Mouse (Mus musculus) liver, postnatal 0 days (tissue): ENCODE data around the gene Kif14. TPM values are rescaled to one million over a fixed set of nuclear protein-coding genes. Genes with fewer than 3 reads are reported as not detected.
"Not testable (repeated sequence)": the region's sequence is repeated elsewhere in the genome, so short reads cannot be mapped to it uniquely, and the experiment has no call there.

ENCODE experiments used
- ATAC-seq: fragments of 200-750 bp; cut with Nextera tagmentation; 2 replicates; pipeline ENCODE4 v1.8.0; 2017; ENCODE audit warnings: mild to moderate bottlenecking, moderate library complexity
- DNase-seq: peaks from one replicate; pipeline ENCODE4 v3.0.0-alpha.2; 2016
- H3K27ac ChIP-seq: fragments of 300-500 bp; sonication (generic); 2 replicates; pipeline ENCODE4 v1.5.1; 2014; ENCODE audit warnings: antibody characterized with exemption, moderate library complexity, mild to moderate bottlenecking, low read depth
- H3K27me3 ChIP-seq: fragments of 300-500 bp; sonication (generic); 2 replicates; pipeline ENCODE4 v1.6.1; 2014; ENCODE audit warnings: low read length, control low read depth, mixed read lengths; ENCODE audit not compliant: insufficient read depth
- H3K36me3 ChIP-seq: fragments of 300-500 bp; sonication (generic); replicated peaks from 2 replicates; pipeline ENCODE4 v1.6.1; 2014; ENCODE audit warnings: mild to moderate bottlenecking, control low read depth, low read length, moderate library complexity, mixed read lengths; ENCODE audit not compliant: insufficient read depth
- H3K4me1 ChIP-seq: fragments of 300-500 bp; sonication (generic); 2 replicates; pipeline ENCODE4 v1.6.1; 2014; ENCODE audit warnings: antibody characterized with exemption, mild to moderate bottlenecking, control low read depth; ENCODE audit not compliant: insufficient read depth
- H3K4me2 ChIP-seq: fragments of 300-500 bp; sonication (generic); 2 replicates; pipeline ENCODE4 v1.6.1; 2014; ENCODE audit warnings: low read depth, mild to moderate bottlenecking, low read length, moderate library complexity, mixed read lengths
- H3K4me3 ChIP-seq: fragments of 300-500 bp; sonication (generic); 2 replicates; pipeline ENCODE4 v1.5.1; 2014; ENCODE audit warnings: low read depth, low read length
- H3K9ac ChIP-seq: fragments of 300-500 bp; sonication (generic); replicated peaks from 2 replicates; pipeline ENCODE4 v1.6.1; 2014; ENCODE audit warnings: mild to moderate bottlenecking, moderate library complexity
- H3K9me3 ChIP-seq: fragments of 300-500 bp; sonication (generic); 2 replicates; pipeline ENCODE4 v1.6.1; 2016; ENCODE audit warnings: mild to moderate bottlenecking, control low read depth, low read length, mixed read lengths
- CTCF ChIP-seq: sonication (generic); IDR thresholded peaks from 2 replicates; pipeline ENCODE4 v1.5.1; 2016; ENCODE audit warnings: antibody characterized with exemption, low read depth
- EP300 ChIP-seq: IDR thresholded peaks from 2 replicates; pipeline ENCODE4 v1.6.1; 2016; ENCODE audit warnings: antibody characterized with exemption, low read depth, mild to moderate bottlenecking
- WGBS: fragments of 180-500 bp; shearing (Covaris S2); extraction: QIAGEN DNeasy Blood & Tissue Kit; methylation state at CpG from one replicate; pipeline ENCODE4 v1.1.7; 2014; ENCODE audit not compliant: insufficient replicate concordance; 5-methylcytosine and 5-hydroxymethylcytosine counted together
- polyA plus RNA-seq: library from polyadenylated mRNA; unstranded; fragments of >200 nt; fragmentation: Nextera tagmentation; extraction: Ambion mirVana; gene quantifications from 2 replicates; pipeline ENCODE4 v1.2.1, GENCODE M21; 2015

Gene Kif14
- polyA plus RNA-seq, 1 experiment from 2014 or later = 2.3 TPM

DNA sequence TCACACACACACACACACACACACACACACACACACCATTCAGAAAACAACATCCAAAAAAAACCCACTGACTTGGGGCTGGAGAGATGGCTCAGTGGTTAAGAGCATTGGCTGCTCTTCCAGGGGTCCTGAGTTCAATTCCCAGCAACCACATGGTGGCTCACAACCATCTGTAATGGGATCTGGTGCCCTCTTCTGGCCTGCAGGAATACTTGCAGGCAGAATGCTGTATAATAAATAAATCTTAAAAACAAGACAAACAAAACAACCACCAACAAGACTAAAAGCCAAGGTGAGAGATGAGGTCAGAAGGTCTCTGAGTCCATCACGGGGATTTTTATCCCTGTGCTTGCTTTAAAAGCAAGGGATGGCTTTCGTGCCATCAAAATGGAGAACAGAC lies 90.5 kb downstream of the Kif14 start:
- H3K27ac ChIP-seq, H3K27me3 ChIP-seq, H3K4me2 ChIP-seq, ATAC-seq, H3K36me3 ChIP-seq, H3K4me1 ChIP-seq, H3K9ac ChIP-seq, DNase-seq, H3K4me3 ChIP-seq, H3K9me3 ChIP-seq: not testable (repeated sequence)
- TF ChIP-seq CTCF = peak; percentile 21; the same call in 1 of the 2 replicates
- WGBS = 74% methylated on average over 2 of the region's 2 CpGs

GRCm38 (mm10) chr1:136557436-136557835 lies 91.3 kb downstream of the Kif14 start:
- ATAC-seq = no peak
- TF ChIP-seq CTCF (no peak), EP300 (no peak)
- Histone ChIP-seq H3K4me1 (no peaks in the 10 kb centered on the region; the same call in 1 of the 2 replicates), H3K9ac (no peak overlapping the region), H3K27ac (no peak overlapping the region), H3K4me3 (no peak overlapping the region), H3K27me3 (no peaks in the 10 kb centered on the region), H3K36me3 (no peaks in the 10 kb centered on the region), H3K9me3 (no peaks in the 10 kb centered on the region), H3K4me2 (no peak overlapping the region)
- DNase-seq = no peak
- WGBS = 73% methylated on average over 12 of the region's 12 CpGs

GRCm38 (mm10) chr1:136558762-136559161 lies 92.6 kb downstream of the Kif14 start:
- no peak overlapping the region for H3K9ac ChIP-seq
- H3K4me2 ChIP-seq = no peak overlapping the region
- TF ChIP-seq CTCF = no peak
- TF ChIP-seq EP300 = no peak
- no peaks in the 10 kb centered on the region for H3K36me3 ChIP-seq
- no peak overlapping the region for H3K27ac ChIP-seq
- no peaks in the 10 kb centered on the region for H3K27me3 ChIP-seq
- DNase-seq = no peak
- H3K4me1 ChIP-seq = no peaks in the 10 kb centered on the region; the same call in 1 of the 2 replicates
- no peak for ATAC-seq
- H3K4me3 ChIP-seq = no peak overlapping the region
- 58% methylated on average over 5 of the region's 5 CpGs for WGBS
- no peaks in the 10 kb centered on the region for H3K9me3 ChIP-seq

DNA sequence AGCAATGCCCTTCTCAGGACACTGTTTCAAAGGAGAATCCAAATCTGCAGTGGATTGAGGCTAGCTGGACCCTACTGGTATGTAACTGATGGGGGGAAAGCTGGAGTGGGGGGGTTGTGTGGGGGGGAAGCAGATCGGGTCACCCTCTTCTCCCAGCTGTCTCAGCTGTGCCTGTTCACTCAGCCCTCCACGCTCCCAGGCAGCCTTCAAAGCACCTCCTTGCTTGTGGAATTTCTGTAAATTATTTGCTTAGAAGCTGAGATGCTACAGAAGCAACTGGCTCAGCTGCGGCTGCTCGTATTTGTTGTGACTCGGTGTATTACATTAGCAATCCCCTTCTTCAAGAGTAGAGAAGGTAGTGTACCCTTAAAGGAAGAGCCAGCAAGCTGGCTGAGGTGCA lies 93.1 kb downstream of the Kif14 start:
- Histone ChIP-seq H3K27ac (no peak overlapping the region), H3K4me1 (no peaks in the 10 kb centered on the region; the same call in 1 of the 2 replicates), H3K4me2 (no peak overlapping the region), H3K4me3 (no peak overlapping the region), H3K36me3 (no peaks in the 10 kb centered on the region), H3K9ac (no peak overlapping the region), H3K27me3 (no peaks in the 10 kb centered on the region), H3K9me3 (no peaks in the 10 kb centered on the region)
- DNase-seq = no peak
- no peak for ATAC-seq
- TF ChIP-seq CTCF (no peak), EP300 (no peak)
- 63% methylated on average over 5 of the region's 5 CpGs for WGBS

DNA sequence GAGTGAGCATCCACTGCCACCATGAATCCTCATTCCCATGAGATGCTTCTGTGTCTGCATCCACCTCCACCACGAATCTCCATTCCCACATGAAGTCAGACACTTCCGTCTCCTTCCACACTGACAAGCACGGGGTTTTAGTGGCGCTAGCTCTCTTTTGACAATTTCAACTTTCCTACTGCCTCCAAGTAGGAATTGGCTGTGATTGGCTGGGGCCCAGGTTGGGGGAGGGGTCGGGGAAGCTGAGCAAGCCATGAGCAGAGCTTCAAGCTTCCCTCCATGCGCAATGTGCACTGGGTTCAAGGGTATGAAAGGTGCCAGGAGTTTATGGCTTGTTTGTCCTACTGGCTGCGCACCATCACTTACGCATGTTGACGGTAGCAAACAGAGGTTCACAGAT lies 93.6 kb downstream of the Kif14 start:
- Histone ChIP-seq H3K4me2 (no peak overlapping the region), H3K9me3 (no peaks in the 10 kb centered on the region), H3K4me1 (no peaks in the 10 kb centered on the region; the same call in 1 of the 2 replicates), H3K4me3 (no peak overlapping the region), H3K27ac (no peak overlapping the region), H3K27me3 (no peaks in the 10 kb centered on the region), H3K9ac (no peak overlapping the region), H3K36me3 (no peaks in the 10 kb centered on the region)
- no peak for TF ChIP-seq EP300
- TF ChIP-seq CTCF = no peak
- ATAC-seq (no peak), DNase-seq (no peak)
- WGBS = 77% methylated on average over 9 of the region's 9 CpGs

GRCm38 (mm10) chr1:136561823-136562222 lies 95.7 kb downstream of the Kif14 start:
- DNase-seq = no peak
- no peak overlapping the region for H3K4me2 ChIP-seq

DNA sequence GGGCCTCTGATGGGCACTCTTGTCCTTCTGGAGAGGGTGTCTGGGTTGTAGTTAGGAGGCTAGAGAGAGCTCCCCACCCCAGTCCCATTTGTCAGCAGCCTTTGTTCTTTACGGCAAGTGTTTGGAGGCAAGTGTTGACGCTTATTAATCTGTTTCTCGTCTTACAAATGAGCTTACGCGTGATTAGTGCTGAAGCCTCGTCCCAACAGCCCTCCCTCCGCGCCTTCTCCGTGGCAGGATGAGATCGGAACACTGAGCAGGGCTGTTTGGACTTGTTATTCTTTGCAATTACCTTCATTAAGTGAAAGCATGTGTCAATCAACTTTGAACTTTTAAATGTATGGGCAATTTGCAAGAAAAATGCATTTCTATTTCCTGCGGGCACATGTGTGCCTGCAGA lies 97.0 kb downstream of the Kif14 start:
- WGBS = 71% methylated on average over 11 of the region's 11 CpGs
- no peak overlapping the region for H3K27ac ChIP-seq
- no peak overlapping the region for H3K4me2 ChIP-seq
- H3K4me3 ChIP-seq = no peak overlapping the region
- H3K4me1 ChIP-seq = no peaks in the 10 kb centered on the region; the same call in 1 of the 2 replicates
- no peaks in the 10 kb centered on the region for H3K36me3 ChIP-seq
- H3K9me3 ChIP-seq = no peaks in the 10 kb centered on the region
- no peaks in the 10 kb centered on the region for H3K27me3 ChIP-seq
- no peak for DNase-seq
- no peak overlapping the region for H3K9ac ChIP-seq
- TF ChIP-seq EP300 (no peak), CTCF (no peak)
- ATAC-seq = no peak

More at GRCm38 (mm10) chr1:136561823-136562222, 95.7 kb downstream of the Kif14 start:
- ATAC-seq = no peak
- Histone ChIP-seq H3K36me3 (no peaks in the 10 kb centered on the region), H3K27ac (no peak overlapping the region), H3K27me3 (no peaks in the 10 kb centered on the region), H3K9me3 (no peaks in the 10 kb centered on the region), H3K4me3 (no peak overlapping the region), H3K4me1 (no peaks in the 10 kb centered on the region; the same call in 1 of the 2 replicates), H3K9ac (no peak overlapping the region)
- 65% methylated on average over 10 of the region's 10 CpGs for WGBS
- TF ChIP-seq CTCF = no peak
- no peak for TF ChIP-seq EP300
